Mouse (Mus musculus) stomach, embryonic 16.5 days (tissue): ENCODE measurements at regions not wholly inside any gene's neighbourhood (a gene's known extent, or its start where the extent isn't known, plus 50 kb on each side); places are given as distances from the start of the nearest gene placed in this dataset.

Experiments used
- ATAC-seq: fragments of 200-750 bp; cut with Nextera tagmentation; 2 replicates; pipeline ENCODE4 v1.8.0; 2017; ENCODE audit warnings: moderate number of reproducible peaks, moderate TSS enrichment; ENCODE audit not compliant: insufficient read depth, low FRiP score
- H3K27ac ChIP-seq: fragments of 300-500 bp; sonication (generic); 2 replicates; pipeline ENCODE4 v1.5.1; 2014; ENCODE audit warnings: low read length
- H3K27me3 ChIP-seq: fragments of 300-500 bp; sonication (generic); 2 replicates; pipeline ENCODE4 v1.6.1; 2014; ENCODE audit warnings: low read length, control low read depth, mixed read lengths; ENCODE audit not compliant: control insufficient read depth, insufficient read depth
- H3K36me3 ChIP-seq: fragments of 300-500 bp; sonication (generic); 2 replicates; pipeline ENCODE4 v1.6.1; 2014; ENCODE audit warnings: low read length; ENCODE audit not compliant: control insufficient read depth, insufficient read depth
- H3K4me1 ChIP-seq: fragments of 300-500 bp; sonication (generic); 2 replicates; pipeline ENCODE4 v1.6.1; 2014; ENCODE audit warnings: low read length, control low read depth, mixed read lengths; ENCODE audit not compliant: control insufficient read depth, insufficient read depth
- H3K4me2 ChIP-seq: fragments of 300-500 bp; sonication (generic); 2 replicates; pipeline ENCODE4 v1.6.1; 2014; ENCODE audit warnings: low read depth, low read length, mixed read lengths
- H3K4me3 ChIP-seq: fragments of 300-500 bp; sonication (generic); replicated peaks from 2 replicates; pipeline ENCODE4 v1.5.1; 2014; ENCODE audit warnings: mild to moderate bottlenecking, low read length
- H3K9ac ChIP-seq: fragments of 300-500 bp; sonication (generic); 2 replicates; pipeline ENCODE4 v1.6.1; 2014; ENCODE audit warnings: low read length
- H3K9me3 ChIP-seq: fragments of 300-500 bp; sonication (generic); replicated peaks from 2 replicates; pipeline ENCODE4 v1.6.1; 2016; ENCODE audit warnings: low read length, control low read depth; ENCODE audit not compliant: control insufficient read depth
- WGBS: fragments of 180-500 bp; shearing (Covaris S2); extraction: QIAGEN DNeasy Blood & Tissue Kit; methylation state at CpG from one replicate; pipeline ENCODE4 v1.1.7; 2014; 5-methylcytosine and 5-hydroxymethylcytosine counted together

- Histone ChIP-seq H3K27ac (no peak overlapping the region), H3K36me3 (no peaks in the 10 kb centered on the region), H3K9me3 (no peaks in the 10 kb centered on the region), H3K27me3 (no peaks in the 10 kb centered on the region), H3K4me2 (no peak overlapping the region), H3K4me1 (no peaks in the 10 kb centered on the region; the same call in 1 of the 2 replicates), H3K9ac (no peak overlapping the region), H3K4me3 (no peak overlapping the region)
- 59% methylated on average over 7 of the region's 7 CpGs for WGBS
- ATAC-seq = no peak
These were observed 115.0 kb downstream of the Tle3 start for GRCm38 (mm10) chr9:61487146-61487545.

DNA sequence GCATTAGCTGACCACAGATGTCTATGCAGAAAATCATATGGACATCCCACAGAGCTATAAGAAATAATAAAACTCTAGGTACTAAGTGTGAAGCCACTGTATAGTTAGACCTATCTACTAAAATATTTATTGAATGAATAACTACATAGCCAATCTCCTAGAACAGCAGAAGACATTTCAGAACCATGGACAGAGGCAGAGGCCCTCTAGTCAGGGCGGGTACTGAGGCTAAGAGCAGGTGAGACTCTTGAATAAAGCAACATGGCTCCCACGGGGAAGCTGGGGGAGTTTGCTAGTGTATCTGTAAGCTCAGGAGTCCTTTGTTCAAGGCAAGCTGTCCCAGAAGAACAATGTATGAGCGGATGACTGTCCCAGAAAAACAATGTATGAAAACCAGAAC is 112.2 kb downstream of the Tle3 start:
- Histone ChIP-seq H3K4me2 (no peak overlapping the region), H3K4me3 (no peak overlapping the region), H3K27me3 (no peaks in the 10 kb centered on the region), H3K27ac (no peak overlapping the region), H3K4me1 (no peaks in the 10 kb centered on the region), H3K36me3 (no peaks in the 10 kb centered on the region), H3K9ac (no peak overlapping the region), H3K9me3 (no peaks in the 10 kb centered on the region)
- no peak for ATAC-seq
- WGBS = 27% methylated on average over 3 of the region's 3 CpGs

- no peaks in the 10 kb centered on the region for H3K4me1 ChIP-seq
- no peak overlapping the region for H3K4me3 ChIP-seq
- no peak overlapping the region for H3K9ac ChIP-seq
- no peaks in the 10 kb centered on the region for H3K36me3 ChIP-seq
- H3K27me3 ChIP-seq = no peaks in the 10 kb centered on the region
- no peak for ATAC-seq
- no peak overlapping the region for H3K4me2 ChIP-seq
- 50% methylated on average over 6 of the region's 6 CpGs for WGBS
- no peak overlapping the region for H3K27ac ChIP-seq
- H3K9me3 ChIP-seq = no peaks in the 10 kb centered on the region
These were observed 107.5 kb downstream of the Tle3 start for GRCm38 (mm10) chr9:61479626-61480025.

DNA sequence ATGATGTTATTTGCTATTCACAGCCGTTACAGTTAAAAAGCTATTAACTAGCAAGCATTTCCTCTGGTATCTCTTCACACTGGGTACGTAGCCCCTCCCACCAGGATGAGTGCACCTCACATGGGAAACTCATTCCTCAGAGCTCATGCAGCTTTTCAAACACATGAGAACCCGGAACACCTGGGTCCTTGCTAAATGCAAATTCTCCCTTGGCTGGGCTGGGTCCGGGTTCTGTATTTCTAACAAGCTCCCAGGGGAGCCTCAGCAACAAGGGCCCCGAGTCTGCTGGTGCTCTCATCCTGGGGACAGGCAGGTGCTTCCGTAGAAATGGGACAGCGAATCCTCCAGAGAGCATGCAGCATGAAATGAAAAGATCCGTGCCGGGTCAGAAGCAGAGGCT is 106.7 kb downstream of the Tle3 start:
- H3K4me3 ChIP-seq = no peak overlapping the region
- 24% methylated on average over 9 of the region's 9 CpGs for WGBS
- no peak overlapping the region for H3K27ac ChIP-seq
- H3K9me3 ChIP-seq = no peaks in the 10 kb centered on the region
- H3K36me3 ChIP-seq = no peaks in the 10 kb centered on the region
- no peak overlapping the region for H3K4me2 ChIP-seq
- no peaks in the 10 kb centered on the region for H3K27me3 ChIP-seq
- H3K9ac ChIP-seq = no peak overlapping the region
- no peaks in the 10 kb centered on the region for H3K4me1 ChIP-seq
- no peak for ATAC-seq

- Histone ChIP-seq H3K27ac (no peak overlapping the region), H3K9me3 (no peaks in the 10 kb centered on the region), H3K27me3 (no peaks in the 10 kb centered on the region), H3K4me2 (no peak overlapping the region), H3K4me1 (no peaks in the 10 kb centered on the region), H3K4me3 (no peak overlapping the region), H3K36me3 (no peaks in the 10 kb centered on the region), H3K9ac (no peak overlapping the region)
- WGBS = 44% methylated on average over 4 of the region's 4 CpGs
- no peak for ATAC-seq
These were observed 104.2 kb downstream of the Tle3 start for GRCm38 (mm10) chr9:61476351-61476750.

DNA sequence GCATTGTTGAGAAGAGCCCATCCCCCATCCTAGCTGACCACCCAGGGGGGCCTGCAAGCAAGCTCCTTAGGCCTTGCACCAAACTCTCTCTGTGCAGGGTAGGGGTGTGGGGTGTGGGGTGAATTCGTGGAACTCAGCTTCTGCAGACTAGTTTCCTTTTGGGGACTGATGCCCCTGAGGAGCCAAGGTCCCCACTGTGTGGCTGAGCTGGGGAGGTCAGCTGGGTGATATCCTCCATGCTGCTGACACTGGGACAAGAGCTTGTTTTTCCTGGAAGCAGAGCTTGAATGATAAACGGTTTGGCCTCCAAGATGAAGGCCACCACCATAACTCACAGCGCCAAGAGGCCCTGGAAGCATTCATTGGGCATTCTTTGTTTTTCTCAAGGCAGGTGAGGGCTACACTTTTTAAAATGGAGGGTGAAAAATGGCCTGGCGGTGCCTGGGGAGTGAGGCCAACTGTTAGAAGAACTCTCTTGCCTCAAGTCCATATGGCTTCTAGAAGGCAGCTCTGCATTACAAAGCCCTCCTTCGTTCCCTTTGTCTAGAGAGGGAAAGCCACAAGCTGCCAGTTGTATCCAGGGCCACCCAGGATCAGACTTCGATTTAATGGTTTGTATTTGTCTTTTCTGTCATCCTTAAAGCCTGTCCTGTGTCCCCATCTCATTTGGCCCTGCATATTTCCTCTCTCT is 98.8 kb downstream of the Tle3 start:
- 56% methylated on average over 6 of the region's 6 CpGs for WGBS
- Histone ChIP-seq H3K27ac (no peak overlapping the region), H3K4me1 (no peaks in the 10 kb centered on the region), H3K4me2 (no peak overlapping the region), H3K36me3 (no peaks in the 10 kb centered on the region), H3K9me3 (peaks cover under 1% of the 10 kb centered on the region; the same call in 1 of the 2 replicates), H3K9ac (no peak overlapping the region), H3K27me3 (no peaks in the 10 kb centered on the region), H3K4me3 (no peak overlapping the region)
- no peak for ATAC-seq

DNA sequence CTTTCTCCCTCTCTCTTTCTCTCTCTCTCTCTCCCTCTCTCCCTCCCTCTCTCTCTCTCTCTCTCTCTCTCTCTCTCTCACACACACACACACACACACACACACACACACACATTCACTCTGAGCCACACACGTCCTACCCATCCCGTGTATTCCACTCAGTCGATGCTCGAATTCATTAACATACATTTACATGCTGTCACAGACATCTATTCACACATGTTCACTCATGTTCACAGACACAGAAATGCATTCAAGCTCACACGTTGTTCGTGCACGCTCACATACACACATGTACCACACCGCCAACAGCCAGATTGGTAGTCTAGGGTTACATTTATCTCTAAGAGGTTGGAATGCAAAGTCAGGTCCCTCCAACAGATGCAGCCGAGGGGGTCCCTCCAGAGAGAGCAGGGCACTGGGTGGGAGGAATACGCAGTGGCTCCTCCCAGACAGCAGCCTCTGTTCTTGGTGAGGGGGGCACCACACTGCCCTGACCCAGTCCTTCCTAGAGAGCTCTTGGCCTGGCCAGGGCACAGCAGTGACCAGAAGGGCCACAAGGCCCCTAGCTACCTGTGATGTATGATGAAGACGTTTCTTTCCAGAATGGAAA is 96.8 kb downstream of the Tle3 start:
- no peaks in the 10 kb centered on the region for H3K27me3 ChIP-seq
- no peak overlapping the region for H3K9ac ChIP-seq
- no peak overlapping the region for H3K4me2 ChIP-seq
- ATAC-seq = no peak
- H3K9me3 ChIP-seq = peaks cover 9% of the 10 kb centered on the region
- WGBS = 54% methylated on average over 11 of the region's 11 CpGs
- no peak overlapping the region for H3K27ac ChIP-seq
- no peak overlapping the region for H3K4me3 ChIP-seq
- H3K36me3 ChIP-seq = no peaks in the 10 kb centered on the region
- H3K4me1 ChIP-seq = no peaks in the 10 kb centered on the region

DNA sequence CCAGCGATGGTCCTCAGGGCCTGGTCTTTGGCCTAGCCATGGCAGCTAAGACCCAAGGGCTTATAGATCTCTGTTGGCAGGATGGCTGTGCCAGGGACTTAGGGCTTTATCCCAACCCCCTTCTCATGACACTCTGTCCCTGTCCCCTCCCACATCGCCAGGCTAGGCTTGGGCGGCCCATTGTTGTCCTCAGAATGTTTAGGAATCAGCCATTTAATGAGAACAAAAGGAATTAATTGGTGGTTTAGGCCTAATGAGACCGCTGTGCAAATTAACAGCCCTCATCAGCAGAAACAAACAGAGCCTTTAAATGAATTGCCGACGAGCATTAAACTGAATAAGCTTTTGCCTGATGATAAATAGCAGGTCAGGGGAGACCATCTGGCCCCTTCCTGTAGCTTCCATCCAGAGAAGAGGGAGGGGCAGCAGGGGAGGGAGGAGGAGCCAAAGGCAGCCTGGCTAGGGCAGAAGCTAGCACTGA is 96.2 kb downstream of the Tle3 start:
- peaks cover 9% of the 10 kb centered on the region for H3K9me3 ChIP-seq
- ATAC-seq = no peak
- no peak overlapping the region for H3K9ac ChIP-seq
- 32% methylated on average over 6 of the region's 6 CpGs for WGBS
- H3K36me3 ChIP-seq = no peaks in the 10 kb centered on the region
- H3K4me1 ChIP-seq = no peaks in the 10 kb centered on the region
- H3K27me3 ChIP-seq = no peaks in the 10 kb centered on the region
- H3K4me3 ChIP-seq = no peak overlapping the region
- H3K27ac ChIP-seq = no peak overlapping the region
- no peak overlapping the region for H3K4me2 ChIP-seq
